Mouse (Mus musculus): ENCODE results near the gene Sppl3. TPM values are rescaled to one million over a fixed set of nuclear protein-coding genes. Genes with fewer than 3 reads are reported as not detected.

Sppl3 gene
- polyA plus RNA-seq, 2 experiments from 2014 or later: 12.2 to 13.3 TPM

- no peak for ATAC-seq
Measured at GRCm38 (mm10) chr5:115126578-115127312, 115.8 kb downstream of the Sppl3 start.

- ATAC-seq: no peak
Measured at GRCm38 (mm10) chr5:115127421-115128179, 116.7 kb downstream of the Sppl3 start.

DNA sequence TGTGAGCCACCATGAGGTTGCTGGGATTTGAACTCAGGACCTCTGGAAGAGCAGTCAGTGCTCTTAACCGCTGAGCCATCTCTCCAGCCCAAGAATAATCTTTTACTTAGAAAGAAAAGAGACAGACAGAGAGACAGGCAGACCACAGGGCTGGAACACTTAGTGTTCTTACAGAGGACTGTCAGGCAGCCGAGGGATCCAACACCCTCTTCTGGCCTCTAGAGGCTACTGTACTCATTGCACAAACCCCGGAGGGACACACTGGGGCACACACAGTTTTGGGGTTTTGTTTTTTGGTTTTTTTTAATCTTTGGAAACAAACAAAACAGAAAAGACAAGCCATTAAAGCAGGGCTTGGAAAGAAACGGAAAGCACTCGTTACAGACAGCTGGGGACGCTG, 118.4 kb downstream of the Sppl3 start:
- ATAC-seq: no peak

- peak; percentile 82 for ATAC-seq
Measured at GRCm38 (mm10) chr5:115132465-115132864, 121.5 kb downstream of the Sppl3 start.

GRCm38 (mm10) chr5:115133358-115134066, 122.6 kb downstream of the Sppl3 start:
- no peak for ATAC-seq

- peak; percentile 67 for ATAC-seq
Measured at GRCm38 (mm10) chr5:115134234-115135165, 123.6 kb downstream of the Sppl3 start, which contains the start of gene Unc119b. TSS of gene Unc119b (minus strand) at chr5:115134975.

DNA sequence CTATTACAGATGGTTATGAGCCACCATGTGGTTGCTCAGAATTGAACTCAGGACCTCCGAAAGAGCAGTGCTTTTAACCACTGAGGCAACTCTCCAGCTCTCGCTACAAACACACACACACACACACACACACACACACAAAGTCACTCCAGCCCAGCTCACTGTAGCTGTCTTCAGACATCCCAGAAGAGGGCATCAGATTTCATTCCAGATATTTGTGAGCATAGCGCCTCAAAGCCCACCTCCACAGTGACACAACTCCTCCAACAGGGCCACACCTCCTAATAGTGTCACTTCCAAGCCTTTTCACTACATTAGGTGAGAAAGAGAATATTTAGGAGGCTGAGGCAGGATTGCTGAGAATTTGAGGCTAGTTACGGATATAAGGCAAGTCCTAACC, 128.2 kb downstream of the Sppl3 start:
- ATAC-seq: no peak

DNA sequence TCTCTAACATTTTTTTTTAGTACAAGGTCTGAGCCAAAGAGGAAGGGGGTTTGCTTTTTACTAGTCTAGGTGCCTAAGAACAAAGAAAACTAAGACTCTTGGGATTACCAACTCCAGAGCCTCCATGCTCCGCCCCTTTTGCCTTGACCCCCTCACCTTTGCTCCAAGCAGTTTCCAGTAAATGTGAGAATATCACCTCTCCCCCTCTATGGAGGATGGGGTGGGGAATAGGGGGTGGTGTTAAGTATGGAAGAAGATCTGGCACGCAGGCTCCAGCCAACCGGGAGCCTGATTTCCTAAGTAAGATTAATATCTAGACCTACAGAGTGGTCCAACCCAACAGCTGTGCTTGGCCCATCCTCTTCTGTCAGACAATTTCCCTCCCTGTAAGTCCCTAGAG, 129.8 kb downstream of the Sppl3 start:
- ATAC-seq: no peak

- ATAC-seq: no peak
Measured at GRCm38 (mm10) chr5:115142166-115142697, 131.3 kb downstream of the Sppl3 start.

GRCm38 (mm10) chr5:115143552-115143951, 132.6 kb downstream of the Sppl3 start:
- ATAC-seq: no peak

- no peak for ATAC-seq
Measured at GRCm38 (mm10) chr5:115144471-115144870, 133.5 kb downstream of the Sppl3 start.

DNA sequence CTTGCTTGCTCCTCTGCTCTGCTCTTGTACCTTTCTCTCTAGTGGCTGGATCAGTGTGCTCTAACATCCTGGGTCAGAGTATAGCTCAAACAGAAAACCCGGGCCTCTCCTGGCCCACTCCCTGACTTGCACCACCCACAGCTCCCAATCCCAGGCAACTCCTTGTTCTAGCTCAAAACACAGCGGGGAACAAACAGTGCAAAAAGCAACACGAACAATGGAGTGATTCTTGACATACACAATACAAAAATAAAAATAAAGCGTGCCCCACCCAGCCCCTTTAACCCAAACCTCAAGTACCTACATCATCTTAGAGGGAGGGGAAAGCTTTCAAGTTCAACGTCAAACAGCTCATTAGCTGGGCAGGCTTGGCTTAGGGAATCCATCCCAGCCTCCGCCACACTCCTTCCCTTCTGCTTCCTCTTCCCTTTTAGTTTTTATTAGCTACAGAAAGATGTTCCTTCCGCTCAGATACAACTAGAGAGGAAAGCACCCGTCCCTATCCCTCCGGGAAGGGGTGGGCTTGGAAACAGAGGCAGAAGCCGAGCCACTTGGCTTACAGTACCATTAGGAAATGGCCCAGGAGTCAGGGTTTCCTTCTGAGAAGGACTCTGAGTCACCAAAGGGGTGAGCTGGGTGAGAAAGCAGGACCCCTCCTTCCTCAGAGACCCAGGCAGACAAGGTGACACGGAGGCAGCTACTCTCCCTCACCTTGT, 134.5 kb downstream of the Sppl3 start:
- no peak for ATAC-seq

DNA sequence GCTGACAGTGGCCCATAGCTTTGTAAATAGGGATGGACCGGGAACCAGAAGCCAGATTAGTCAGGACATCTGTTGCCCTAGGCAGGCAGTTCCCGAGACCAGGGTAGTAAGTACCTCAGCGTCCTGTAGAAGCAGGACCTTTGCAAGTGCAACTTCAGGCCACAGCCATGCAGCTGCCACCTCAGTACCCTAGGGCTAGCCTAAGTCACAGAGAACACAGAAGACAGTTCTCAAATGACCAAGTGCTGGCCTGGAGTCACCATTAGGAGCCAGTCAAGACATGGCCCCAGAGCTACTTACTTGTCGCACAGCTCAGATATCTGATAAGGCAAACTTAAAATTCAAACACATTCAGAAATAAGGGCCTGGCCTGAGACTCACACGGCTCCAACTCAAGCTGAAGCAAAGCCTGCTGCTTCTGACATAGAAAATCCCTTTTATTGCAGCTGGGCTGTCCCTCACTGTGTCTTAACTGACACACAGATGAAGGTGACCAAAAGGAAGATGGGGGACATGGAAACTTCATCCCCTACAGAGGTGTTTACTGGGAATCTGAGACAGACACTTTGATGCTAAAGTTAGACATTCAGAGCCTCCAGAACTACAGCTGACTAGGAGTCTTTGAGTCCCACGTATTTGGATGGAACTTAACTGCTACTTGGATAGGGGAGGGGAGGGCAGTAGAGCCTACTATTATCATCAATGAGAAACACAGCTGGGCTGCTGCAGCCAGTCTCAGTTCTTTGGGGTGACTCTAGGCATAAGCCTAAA, 135.2 kb downstream of the Sppl3 start:
- no peak for ATAC-seq

- ATAC-seq: no peak
Measured at GRCm38 (mm10) chr5:115146747-115147130, 135.8 kb downstream of the Sppl3 start.

DNA sequence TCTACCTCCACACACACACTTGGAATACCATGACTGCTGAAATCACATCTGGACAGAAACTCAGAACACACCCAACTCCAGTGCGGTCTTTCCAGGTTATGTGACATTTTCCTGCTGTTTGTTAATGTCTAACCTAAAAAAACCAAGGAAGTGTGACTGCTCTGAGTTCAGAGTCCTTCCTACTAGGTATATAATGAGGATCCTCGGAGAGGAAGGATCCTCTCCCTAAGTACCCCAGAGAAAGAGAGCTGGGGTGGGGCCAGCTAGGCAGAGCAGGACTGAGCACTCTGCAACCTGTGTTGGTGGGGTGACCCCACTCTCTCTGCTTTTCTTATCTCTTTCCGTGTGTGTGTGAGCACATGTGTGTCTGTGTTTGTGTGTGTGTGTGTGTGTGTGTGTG, 136.5 kb downstream of the Sppl3 start:
- no peak for ATAC-seq

DNA sequence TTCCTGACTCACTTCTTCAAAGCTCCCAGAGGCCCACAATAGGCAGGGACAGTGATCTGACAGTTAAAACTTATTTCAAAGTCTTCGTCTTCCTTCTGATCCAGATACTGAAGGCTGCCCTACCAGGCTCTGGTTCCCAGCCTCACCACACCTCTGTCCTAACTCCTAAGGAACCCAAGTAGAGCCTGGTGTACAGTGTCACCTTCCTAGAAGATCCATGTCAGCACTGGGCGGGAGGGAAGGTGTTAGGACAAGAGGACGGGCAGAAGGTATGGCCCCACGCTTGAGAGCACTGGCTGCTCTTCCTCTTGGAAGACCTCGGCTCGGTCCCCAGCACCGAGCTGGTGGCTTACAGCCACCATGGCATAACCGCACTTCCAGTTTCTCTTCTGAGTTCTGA, 137.4 kb downstream of the Sppl3 start:
- no peak for ATAC-seq
